Mouse (Mus musculus) kidney, postnatal 14 days (tissue): ENCODE measurements around the gene Pex7.
"Not testable (repeated sequence)": the region's sequence is repeated elsewhere in the genome, so short reads cannot be mapped to it uniquely, and the experiment has no call there.

Experiments used
- DNase-seq: peaks from one replicate; pipeline ENCODE4 v3.0.0; 2022; ENCODE audit warnings: mixed read lengths

Gene Pex7

GRCm38 (mm10) chr10:19933511-19934383 lies 26.3 kb upstream of the Pex7 start:
- peak; percentile 93 for DNase-seq

- no peak for DNase-seq
These were observed 25.5 kb upstream of the Pex7 start for GRCm38 (mm10) chr10:19932986-19933385.

- DNase-seq = no peak
These were observed 20.7 kb upstream of the Pex7 start for GRCm38 (mm10) chr10:19928205-19928604.

- DNase-seq = not testable (repeated sequence)
These were observed 19.0 kb upstream of the Pex7 start for GRCm38 (mm10) chr10:19926391-19926897.

GRCm38 (mm10) chr10:19924256-19924655 lies 16.8 kb upstream of the Pex7 start:
- no peak for DNase-seq

GRCm38 (mm10) chr10:19922410-19922809 lies 14.9 kb upstream of the Pex7 start:
- DNase-seq = peak; percentile 39

GRCm38 (mm10) chr10:19915301-19915700 lies 7.8 kb upstream of the Pex7 start:
- DNase-seq = peak; percentile 81

GRCm38 (mm10) chr10:19913806-19914205 lies 6.3 kb upstream of the Pex7 start:
- DNase-seq = no peak

- DNase-seq = no peak
These were observed 4.1 kb upstream of the Pex7 start for GRCm38 (mm10) chr10:19911583-19911982.

- DNase-seq = no peak
These were observed 3.0 kb upstream of the Pex7 start for GRCm38 (mm10) chr10:19910516-19910915.

- DNase-seq = peak; percentile 19
These were observed 587 bp upstream of the Pex7 start for GRCm38 (mm10) chr10:19908076-19908475.

GRCm38 (mm10) chr10:19904077-19904820 lies 3.2 kb downstream of the Pex7 start:
- DNase-seq = no peak

GRCm38 (mm10) chr10:19901992-19902391 lies 5.5 kb downstream of the Pex7 start:
- DNase-seq = no peak

GRCm38 (mm10) chr10:19900191-19900590 lies 7.3 kb downstream of the Pex7 start:
- DNase-seq = no peak

- DNase-seq = peak; percentile 43
These were observed 13.5 kb downstream of the Pex7 start for GRCm38 (mm10) chr10:19893976-19894375.

GRCm38 (mm10) chr10:19893146-19893545 lies 14.3 kb downstream of the Pex7 start:
- DNase-seq = peak; percentile 33

GRCm38 (mm10) chr10:19891686-19892085 lies 15.8 kb downstream of the Pex7 start:
- no peak for DNase-seq

GRCm38 (mm10) chr10:19889908-19890307 lies 17.6 kb downstream of the Pex7 start:
- DNase-seq = no peak

- no peak for DNase-seq
These were observed 21.2 kb downstream of the Pex7 start for GRCm38 (mm10) chr10:19886249-19886648.

GRCm38 (mm10) chr10:19884409-19884808 lies 23.1 kb downstream of the Pex7 start:
- no peak for DNase-seq

GRCm38 (mm10) chr10:19880437-19880836 lies 27.1 kb downstream of the Pex7 start:
- no peak for DNase-seq

- DNase-seq = no peak
These were observed 28.3 kb downstream of the Pex7 start for GRCm38 (mm10) chr10:19879161-19879560.

- DNase-seq = no peak
These were observed 29.8 kb downstream of the Pex7 start for GRCm38 (mm10) chr10:19877679-19878078.

GRCm38 (mm10) chr10:19877257-19877656 lies 30.2 kb downstream of the Pex7 start:
- no peak for DNase-seq
